Mouse (Mus musculus) hindbrain, embryonic 11.5 days (tissue): ENCODE data around the gene Ntn5. TPM values are rescaled to one million over a fixed set of nuclear protein-coding genes. Genes with fewer than 3 reads are reported as not detected.
"Not testable (repeated sequence)": the region's sequence is repeated elsewhere in the genome, so short reads cannot be mapped to it uniquely, and the experiment has no call there.

Experiments used
- ATAC-seq: fragments of 200-750 bp; cut with Nextera tagmentation; 2 replicates; pipeline ENCODE4 v1.8.0; 2017; ENCODE audit warnings: mild to moderate bottlenecking, moderate TSS enrichment, moderate library complexity; ENCODE audit not compliant: low FRiP score
- DNase-seq: peaks from one replicate; pipeline ENCODE4 v3.0.0-alpha.2; 2015; ENCODE audit warnings: low spot score
- H3K27ac ChIP-seq: fragments of 300-500 bp; sonication (generic); 2 replicates; pipeline ENCODE4 v1.5.1; 2014; ENCODE audit warnings: mild to moderate bottlenecking, low read depth, low read length
- H3K27me3 ChIP-seq: fragments of 300-500 bp; sonication (generic); 2 replicates; pipeline ENCODE4 v1.6.1; 2014; ENCODE audit warnings: mild to moderate bottlenecking, low read length, moderate library complexity, mixed read lengths; ENCODE audit not compliant: control insufficient read depth, insufficient read depth
- H3K36me3 ChIP-seq: fragments of 300-500 bp; sonication (generic); 2 replicates; pipeline ENCODE4 v1.6.1; 2014; ENCODE audit warnings: mild to moderate bottlenecking, low read length, moderate library complexity, mixed read lengths; ENCODE audit not compliant: control insufficient read depth, insufficient read depth
- H3K4me1 ChIP-seq: fragments of 300-500 bp; sonication (generic); replicated peaks from 2 replicates; pipeline ENCODE4 v1.6.1; 2014; ENCODE audit warnings: low read length, mixed read lengths; ENCODE audit not compliant: control insufficient read depth, insufficient read depth
- H3K4me2 ChIP-seq: fragments of 300-500 bp; sonication (generic); replicated peaks from 2 replicates; pipeline ENCODE4 v1.6.1; 2014; ENCODE audit warnings: mild to moderate bottlenecking, low read depth, low read length
- H3K4me3 ChIP-seq: fragments of 300-500 bp; sonication (generic); 2 replicates; pipeline ENCODE4 v1.5.1; 2014; ENCODE audit warnings: low read depth, low read length
- H3K9ac ChIP-seq: fragments of 300-500 bp; sonication (generic); 2 replicates; pipeline ENCODE4 v1.6.1; 2014; ENCODE audit warnings: low read depth, low read length
- H3K9me3 ChIP-seq: fragments of 300-500 bp; sonication (generic); 2 replicates; pipeline ENCODE4 v1.6.1; 2016; ENCODE audit warnings: low read length; ENCODE audit not compliant: control insufficient read depth
- WGBS: fragments of 180-500 bp; shearing (Covaris S2); extraction: QIAGEN DNeasy Blood & Tissue Kit; methylation state at CpG from one replicate; pipeline ENCODE4 v1.1.7; 2014; 5-methylcytosine and 5-hydroxymethylcytosine counted together
- polyA plus RNA-seq: library from polyadenylated mRNA; unstranded; fragments of >200 nt; fragmentation: Nextera tagmentation; extraction: Ambion mirVana; gene quantifications from 2 replicates; pipeline ENCODE4 v1.2.1, GENCODE M21; 2014

Ntn5 gene
- polyA plus RNA-seq, 1 experiment from 2014 or later: 0.22 TPM

GRCm38 (mm10) chr7:45649351-45649750, 34.5 kb upstream of the Ntn5 start:
- Histone ChIP-seq H3K36me3 (no peaks in the 10 kb centered on the region), H3K4me2 (no peak overlapping the region), H3K27me3 (no peaks in the 10 kb centered on the region), H3K9me3 (no peaks in the 10 kb centered on the region), H3K27ac (no peak overlapping the region), H3K4me1 (0 out of 2 replicates have a peak, but pooled peaks cover 1% of the 10 kb centered on the region), H3K4me3 (no peak overlapping the region), H3K9ac (no peak overlapping the region)
- 74% methylated on average over 8 of the region's 8 CpGs for WGBS
- no peak for DNase-seq
- ATAC-seq: no peak

- not testable (repeated sequence) for H3K27me3 ChIP-seq, H3K9me3 ChIP-seq, H3K36me3 ChIP-seq, H3K9ac ChIP-seq, H3K4me3 ChIP-seq, DNase-seq, H3K4me1 ChIP-seq, ATAC-seq, H3K4me2 ChIP-seq, H3K27ac ChIP-seq
- 93% methylated on average over 19 of the region's 20 CpGs for WGBS
Observed at GRCm38 (mm10) chr7:45650484-45650883, 33.3 kb upstream of the Ntn5 start.

- H3K9me3 ChIP-seq: no peaks in the 10 kb centered on the region
- H3K36me3 ChIP-seq: no peaks in the 10 kb centered on the region
- ATAC-seq (no peak), DNase-seq (peak; percentile 40)
- no peak overlapping the region for H3K27ac ChIP-seq
- H3K4me3 ChIP-seq: no peak overlapping the region
- H3K27me3 ChIP-seq: no peaks in the 10 kb centered on the region
- no peaks in the 10 kb centered on the region for H3K4me1 ChIP-seq
- H3K4me2 ChIP-seq: peak overlapping the region; percentile 11; the same call in 1 of the 2 replicates
- WGBS: 30% methylated on average over 17 of the region's 17 CpGs
- H3K9ac ChIP-seq: 0 out of 2 replicates have a peak overlapping the region, but pooled peaks have one; percentile 27
Observed at GRCm38 (mm10) chr7:45654424-45655047, 29.3 kb upstream of the Ntn5 start.

- WGBS: 86% methylated on average over 11 of the region's 11 CpGs
- ATAC-seq (no peak), DNase-seq (no peak)
- no peak overlapping the region for H3K4me2 ChIP-seq
- H3K4me3 ChIP-seq: no peak overlapping the region
- H3K4me1 ChIP-seq: no peaks in the 10 kb centered on the region
- H3K36me3 ChIP-seq: no peaks in the 10 kb centered on the region
- H3K27ac ChIP-seq: no peak overlapping the region
- no peaks in the 10 kb centered on the region for H3K27me3 ChIP-seq
- no peak overlapping the region for H3K9ac ChIP-seq
- H3K9me3 ChIP-seq: no peaks in the 10 kb centered on the region
Observed at GRCm38 (mm10) chr7:45660746-45661478, 22.9 kb upstream of the Ntn5 start.

GRCm38 (mm10) chr7:45661702-45662101, 22.1 kb upstream of the Ntn5 start:
- H3K4me2 ChIP-seq, H3K4me3 ChIP-seq, H3K4me1 ChIP-seq, H3K27ac ChIP-seq, H3K9me3 ChIP-seq, ATAC-seq, H3K27me3 ChIP-seq, DNase-seq, H3K36me3 ChIP-seq, H3K9ac ChIP-seq: not testable (repeated sequence)
- 89% methylated on average over 6 of the region's 6 CpGs for WGBS

- no peak overlapping the region for H3K27ac ChIP-seq
- H3K4me2 ChIP-seq: no peak overlapping the region
- ATAC-seq (no peak), DNase-seq (no peak)
- no peaks in the 10 kb centered on the region for H3K4me1 ChIP-seq
- no peaks in the 10 kb centered on the region for H3K36me3 ChIP-seq
- H3K4me3 ChIP-seq: no peak overlapping the region
- no peaks in the 10 kb centered on the region for H3K9me3 ChIP-seq
- no peaks in the 10 kb centered on the region for H3K27me3 ChIP-seq
- 60% methylated on average over 13 of the region's 13 CpGs for WGBS
- H3K9ac ChIP-seq: no peak overlapping the region
Observed at GRCm38 (mm10) chr7:45665303-45666138, 18.3 kb upstream of the Ntn5 start.

GRCm38 (mm10) chr7:45666161-45666560, 17.7 kb upstream of the Ntn5 start, which contains the start of gene Fut2:
TSS of gene Fut2 (minus strand) at chr7:45666394.
- ATAC-seq (no peak), DNase-seq (no peak)
- WGBS: 88% methylated on average over 7 of the region's 7 CpGs
- Histone ChIP-seq H3K9ac (no peak within 1 kb of the TSS), H3K4me2 (no peak within 1 kb of the TSS), H3K27me3 (no peaks in the 10 kb centered on the region), H3K4me1 (no peaks in the 10 kb centered on the region), H3K9me3 (no peaks in the 10 kb centered on the region), H3K36me3 (no peaks in the 10 kb centered on the region), H3K27ac (no peak within 1 kb of the TSS), H3K4me3 (no peak within 1 kb of the TSS)

- no peak overlapping the region for H3K4me3 ChIP-seq
- H3K9ac ChIP-seq: no peak overlapping the region
- H3K27me3 ChIP-seq: no peaks in the 10 kb centered on the region
- H3K4me2 ChIP-seq: no peak overlapping the region
- H3K4me1 ChIP-seq: no peaks in the 10 kb centered on the region
- 71% methylated on average over 14 of the region's 14 CpGs for WGBS
- no peaks in the 10 kb centered on the region for H3K9me3 ChIP-seq
- no peak for ATAC-seq
- H3K27ac ChIP-seq: no peak overlapping the region
- DNase-seq: no peak
- no peaks in the 10 kb centered on the region for H3K36me3 ChIP-seq
Observed at GRCm38 (mm10) chr7:45667761-45668160, 16.1 kb upstream of the Ntn5 start.
